Mouse (Mus musculus) kidney, postnatal 4 days (tissue): ENCODE measurements around the gene Tubgcp2.
A peak's percentile ranks its signal among the peaks of the same experiment; 100 is the strongest.

ENCODE experiments used
- DNase-seq, 2 experiments: peaks; one replicate each; pipeline ENCODE4 v3.0.0; 2021; ENCODE audit warnings: mixed read lengths in 2 of 2

Gene Tubgcp2

DNA sequence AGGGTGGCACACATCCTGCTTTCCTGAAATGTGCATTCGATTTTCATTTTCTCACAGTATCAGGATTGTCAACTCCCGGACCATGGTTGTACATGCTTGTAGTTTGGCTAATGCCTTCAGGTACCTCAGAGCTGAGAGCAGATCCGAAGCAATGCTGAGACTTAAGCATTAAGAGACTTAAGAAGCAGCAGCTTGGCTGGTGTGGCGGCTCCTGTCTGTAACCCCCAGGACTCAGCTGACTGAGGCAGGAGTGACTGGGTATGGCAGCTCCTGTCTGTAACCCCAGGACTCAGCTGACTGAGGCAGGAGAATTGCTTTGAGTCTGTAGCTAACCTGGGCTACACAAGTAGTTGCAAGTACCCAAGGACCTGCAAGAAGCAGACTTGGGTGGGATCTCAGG lies 9.1 kb upstream of the Tubgcp2 start:
- DNase-seq: no peak

DNA sequence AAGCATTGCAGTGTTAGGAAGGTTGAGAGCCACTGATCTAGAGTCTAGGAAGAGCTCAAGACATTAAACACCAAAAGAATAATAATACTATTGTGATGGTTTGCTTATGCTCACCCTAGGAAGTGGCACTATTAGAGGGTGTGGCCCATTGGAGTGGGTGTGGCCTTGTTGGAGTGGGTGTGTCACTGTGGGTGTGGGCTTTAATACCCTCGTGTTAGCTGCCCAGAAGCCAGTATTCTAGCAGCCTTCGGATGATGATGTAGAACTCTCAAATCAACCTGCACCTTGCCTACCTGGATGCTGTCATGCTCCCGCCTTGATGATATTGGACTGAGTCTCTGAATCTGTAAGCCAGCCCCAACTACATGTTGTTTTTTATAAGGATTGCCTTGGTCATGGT lies 6.3 kb upstream of the Tubgcp2 start:
- no peak for DNase-seq

DNA sequence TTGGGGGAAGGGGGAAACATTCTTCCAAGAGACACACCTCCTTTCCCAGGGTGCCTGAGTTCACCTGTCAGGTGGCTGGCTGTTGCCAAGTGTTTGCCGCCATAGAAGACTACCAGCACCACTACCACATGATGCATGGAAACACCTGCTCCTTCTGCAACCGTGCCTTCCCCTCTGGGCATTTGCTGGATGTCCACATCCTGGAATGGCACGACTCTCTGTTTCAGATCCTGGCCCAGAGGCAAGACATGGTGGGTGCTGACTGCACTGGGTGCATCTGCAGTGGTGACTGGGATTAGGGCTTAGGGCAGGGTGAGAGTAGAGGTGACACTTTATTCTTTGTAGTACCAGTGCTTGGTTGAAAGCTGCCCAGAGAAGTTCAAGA lies 694 bp upstream of the Tubgcp2 start:
- peak in 1 of 2 experiments; percentile 16 for DNase-seq

GRCm38 (mm10) chr7:140035456-140035855 lies 1.0 kb downstream of the Tubgcp2 start:
- DNase-seq: no peak

- no peak for DNase-seq
These were observed 3.1 kb downstream of the Tubgcp2 start for GRCm38 (mm10) chr7:140033386-140033785.

GRCm38 (mm10) chr7:140032366-140032765 lies 4.1 kb downstream of the Tubgcp2 start:
- no peak for DNase-seq

- DNase-seq: no peak
These were observed 4.7 kb downstream of the Tubgcp2 start for GRCm38 (mm10) chr7:140031771-140032170.

GRCm38 (mm10) chr7:140011336-140011735 lies 25.1 kb downstream of the Tubgcp2 start:
- no peak for DNase-seq

DNA sequence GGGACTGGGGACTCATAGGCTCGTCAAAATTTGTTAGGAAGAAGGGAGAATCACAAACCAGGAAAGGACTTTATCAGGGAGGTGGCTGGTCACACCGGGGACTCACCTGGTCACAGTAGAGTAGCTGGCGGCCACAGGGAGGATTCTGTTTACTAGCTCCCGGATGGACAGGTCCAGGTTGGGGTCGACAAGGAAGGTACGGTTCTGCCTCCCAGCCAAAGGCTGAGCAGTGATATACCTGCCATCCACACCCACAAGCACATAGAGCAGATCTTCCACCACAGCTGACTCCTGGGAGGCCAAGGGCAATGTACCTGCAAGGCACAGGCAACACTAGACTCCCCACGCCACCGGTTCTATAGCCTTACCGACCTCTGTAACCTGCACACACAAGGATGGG lies 28.7 kb downstream of the Tubgcp2 start:
- DNase-seq: no peak

- no peak for DNase-seq
These were observed 29.4 kb downstream of the Tubgcp2 start for GRCm38 (mm10) chr7:140006861-140007611.

GRCm38 (mm10) chr7:140004666-140005065 lies 31.8 kb downstream of the Tubgcp2 start:
- DNase-seq: no peak

- DNase-seq: no peak
These were observed 35.3 kb downstream of the Tubgcp2 start for GRCm38 (mm10) chr7:140001086-140001740.

DNA sequence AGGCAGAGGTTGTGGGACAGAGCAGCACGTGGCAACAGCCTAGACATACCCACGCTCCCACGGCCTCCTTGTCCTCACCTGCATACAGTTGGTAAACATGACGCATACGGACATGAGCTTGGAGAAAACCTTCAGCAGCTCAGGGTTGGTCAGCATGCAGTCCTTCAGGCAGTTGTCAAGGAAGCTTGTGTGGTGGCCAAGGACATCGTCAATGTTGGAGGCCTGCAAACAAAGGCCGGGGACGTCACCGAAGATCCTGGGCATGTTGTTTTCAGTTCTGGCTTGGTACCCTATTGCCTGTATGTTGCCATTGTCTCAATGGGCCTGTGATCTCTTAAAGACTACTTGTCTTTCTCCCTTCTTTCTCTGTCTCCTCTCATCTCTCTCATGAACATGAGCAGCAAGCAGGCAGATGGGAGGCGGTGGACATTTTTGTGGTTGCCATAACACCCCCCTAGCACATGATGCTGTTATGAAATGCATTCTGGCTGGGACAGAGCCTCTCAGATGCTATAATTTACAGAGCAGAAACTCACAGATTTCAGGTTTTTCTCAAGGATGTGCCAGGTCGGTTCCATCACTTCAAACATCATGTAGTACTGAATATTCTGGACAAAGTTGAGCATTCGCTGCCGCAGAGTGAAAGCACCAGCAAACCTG lies 37.6 kb downstream of the Tubgcp2 start:
- DNase-seq: no peak

DNA sequence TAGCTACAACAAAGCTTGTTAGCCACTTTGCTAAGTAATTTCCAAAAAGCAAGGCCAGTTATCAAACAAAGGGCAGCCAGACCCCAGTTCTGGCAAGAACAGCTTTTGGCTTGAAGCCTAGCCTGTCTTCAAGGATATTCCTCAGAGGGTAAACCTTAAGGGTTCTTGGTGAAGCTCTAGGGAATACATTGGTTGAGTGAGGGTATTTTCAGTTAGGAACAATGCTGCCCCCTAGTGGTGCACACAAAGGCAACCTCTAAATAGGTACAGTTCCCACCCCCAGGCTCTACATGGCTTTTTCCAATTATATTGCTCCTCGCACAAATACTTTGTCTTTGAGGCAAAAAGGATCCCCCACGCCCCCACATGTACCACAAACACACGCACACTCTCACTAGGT lies 41.8 kb downstream of the Tubgcp2 start:
- DNase-seq: peak; percentile 63 to 74

GRCm38 (mm10) chr7:139994202-139994601 lies 42.3 kb downstream of the Tubgcp2 start:
- DNase-seq: no peak

DNA sequence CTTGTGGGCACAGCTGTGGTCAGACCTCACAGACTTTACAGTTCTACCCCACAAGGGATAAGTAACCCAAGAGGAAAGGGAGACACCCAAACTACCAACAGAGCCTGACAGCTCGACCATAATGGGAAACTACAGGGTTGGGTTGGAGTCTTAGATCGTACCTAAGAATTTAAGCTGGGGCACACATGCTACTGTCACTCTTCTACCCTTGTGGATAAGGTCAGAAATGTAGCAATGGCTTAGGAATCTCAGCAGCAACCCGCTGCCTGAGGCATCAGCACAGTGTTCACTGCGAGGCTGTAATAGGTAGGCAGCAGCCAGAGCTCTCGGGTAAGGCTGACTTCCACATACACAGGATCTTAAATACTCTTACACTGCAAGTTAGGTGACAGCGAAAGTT lies 42.9 kb downstream of the Tubgcp2 start:
- no peak for DNase-seq

GRCm38 (mm10) chr7:139992406-139992805 lies 44.1 kb downstream of the Tubgcp2 start, which contains the start of gene Adam8:
Adam8 (minus strand) TSS chr7:139992562.
- DNase-seq: peak; percentile 52 to 65

GRCm38 (mm10) chr7:139990864-139991394 lies 45.5 kb downstream of the Tubgcp2 start:
- DNase-seq: no peak

DNA sequence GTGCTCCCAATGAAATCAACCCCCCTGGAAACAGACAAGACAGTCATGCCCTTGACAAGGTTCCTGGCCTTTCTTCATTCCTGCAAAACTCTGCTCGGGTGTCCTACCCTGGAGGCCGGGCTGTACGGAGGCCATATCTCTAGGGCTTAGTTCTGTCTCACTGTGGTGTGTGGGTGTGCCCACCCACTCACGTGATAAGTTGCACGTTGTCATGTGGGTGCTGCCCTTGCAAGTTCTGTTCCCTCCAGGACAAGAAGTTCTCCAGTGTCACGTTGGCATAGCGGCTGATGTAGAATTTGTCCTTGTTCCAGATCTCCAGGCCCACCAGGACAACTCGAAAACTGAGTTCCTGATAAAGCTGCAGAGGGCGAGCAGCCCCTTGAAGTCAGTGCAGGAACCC lies 48.2 kb downstream of the Tubgcp2 start:
- no peak for DNase-seq

- DNase-seq: no peak
These were observed 52.0 kb downstream of the Tubgcp2 start for GRCm38 (mm10) chr7:139984505-139984904.

DNA sequence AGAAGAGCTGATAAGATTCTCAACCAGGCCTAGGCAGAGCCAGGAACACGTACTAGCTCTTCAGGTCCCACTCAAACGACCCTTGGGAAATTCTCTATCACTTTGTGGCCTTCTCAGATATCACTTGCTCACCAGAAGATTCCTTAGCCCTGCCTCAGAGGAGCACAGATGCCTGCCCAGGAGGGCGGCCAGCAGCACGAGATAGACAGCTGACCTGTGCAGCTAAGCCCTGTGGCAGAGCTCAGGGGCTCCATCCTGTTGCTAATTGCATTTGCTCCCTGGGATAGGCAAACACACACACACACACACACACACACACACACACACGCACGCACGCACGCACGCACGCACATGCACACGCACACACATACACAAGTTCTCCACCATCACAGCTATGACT lies 54.4 kb downstream of the Tubgcp2 start:
- DNase-seq: no peak

DNA sequence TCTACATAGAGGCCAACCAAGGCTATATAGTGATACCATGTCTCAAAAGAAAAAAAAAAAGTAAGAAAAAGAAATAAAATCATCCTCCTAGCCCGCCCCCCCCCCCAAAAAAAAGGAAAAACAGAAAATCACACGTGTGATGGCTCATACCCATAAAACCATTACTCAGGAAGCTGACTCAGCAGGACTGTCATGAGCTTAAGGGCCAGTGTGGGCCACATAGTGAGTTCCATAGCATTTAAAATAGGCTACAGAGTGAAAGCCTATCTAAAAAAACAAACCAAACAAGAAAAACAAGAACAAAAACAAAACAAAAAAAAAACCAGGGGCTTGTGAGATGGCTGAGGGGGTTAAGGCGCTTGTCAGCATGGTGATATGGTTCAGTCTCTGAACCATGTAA lies 55.7 kb downstream of the Tubgcp2 start:
- DNase-seq: no peak

GRCm38 (mm10) chr7:139979011-139979719 lies 57.3 kb downstream of the Tubgcp2 start:
- DNase-seq: peak; percentile 14 to 29
